Mouse (Mus musculus) ovary, postnatal 14 days (tissue): ENCODE results near the gene Proser2.

Source experiments
- DNase-seq: peaks from one replicate; pipeline ENCODE4 v3.0.0; 2022; ENCODE audit warnings: low spot score

The Proser2 gene

GRCm38 (mm10) chr2:6072685-6073260 is 57.2 kb downstream of the Proser2 start:
- DNase-seq: no peak

GRCm38 (mm10) chr2:6071598-6072440 is 58.2 kb downstream of the Proser2 start:
- DNase-seq: no peak

- DNase-seq: no peak
These were observed 59.1 kb downstream of the Proser2 start for GRCm38 (mm10) chr2:6070925-6071324.

GRCm38 (mm10) chr2:6067341-6067740 is 62.7 kb downstream of the Proser2 start:
- DNase-seq: no peak

- no peak for DNase-seq
These were observed 69.8 kb downstream of the Proser2 start for GRCm38 (mm10) chr2:6060071-6060804.

- no peak for DNase-seq
These were observed 70.7 kb downstream of the Proser2 start for GRCm38 (mm10) chr2:6059291-6059690.

GRCm38 (mm10) chr2:6056518-6056917 is 73.5 kb downstream of the Proser2 start:
- no peak for DNase-seq

- DNase-seq: no peak
These were observed 74.5 kb downstream of the Proser2 start for GRCm38 (mm10) chr2:6055466-6055865.

- no peak for DNase-seq
These were observed 81.0 kb downstream of the Proser2 start for GRCm38 (mm10) chr2:6049018-6049417.

GRCm38 (mm10) chr2:6048570-6048969 is 81.4 kb downstream of the Proser2 start:
- DNase-seq: no peak
